Mouse (Mus musculus) MEL (cell line): Measurements from ENCODE around the gene Aspa. TPM values are rescaled to one million over a fixed set of nuclear protein-coding genes. Genes with fewer than 3 reads are reported as not detected.

Source experiments
- DNase-seq: peaks from one replicate; pipeline ENCODE4 v3.0.0; 2011; ENCODE audit warnings: low read depth, low spot score
- H3K27ac ChIP-seq: 2 replicates; pipeline ENCODE4 v1.5.1; 2012; ENCODE audit warnings: low read depth, mild to moderate bottlenecking, control low read depth, low read length, moderate library complexity; ENCODE audit not compliant: control insufficient read depth
- H3K27me3 ChIP-seq, 2 experiments: fragments of 150-350 bp in 1 of 2; sonication (generic) in 1 of 2; 2 replicates each; pipeline ENCODE4 v1.6.1; 2012; ENCODE audit warnings: low read length in 2 of 2, mild to moderate bottlenecking in 2 of 2, improper control_type of control experiment in 1 of 2, moderate library complexity in 1 of 2; ENCODE audit not compliant: insufficient read depth in 2 of 2, control insufficient read depth in 1 of 2
- H3K36me3 ChIP-seq, 2 experiments: 2 replicates each; pipeline ENCODE4 v1.6.1; 2012 to 2014; ENCODE audit warnings: low read length in 2 of 2, improper control_type of control experiment in 1 of 2, inconsistent platforms in 1 of 2, mild to moderate bottlenecking in 1 of 2; ENCODE audit not compliant: insufficient read depth in 2 of 2, control insufficient read depth in 1 of 2
- H3K4me1 ChIP-seq, 2 experiments: fragments of 150-350 bp in 1 of 2; sonication (generic) in 1 of 2; 2 replicates each; pipeline ENCODE4 v1.6.1; 2012; ENCODE audit warnings: low read length in 2 of 2, improper control_type of control experiment in 1 of 2, mild to moderate bottlenecking in 1 of 2; ENCODE audit not compliant: insufficient read depth in 2 of 2, control insufficient read depth in 1 of 2
- H3K4me3 ChIP-seq, 2 experiments: fragments of 150-350 bp in 1 of 2; sonication (generic) in 1 of 2; 2 replicates each; pipeline ENCODE4 v1.5.1; 2012; ENCODE audit warnings: low read depth in 2 of 2, low read length in 2 of 2, mild to moderate bottlenecking in 2 of 2, moderate library complexity in 2 of 2, control low read depth in 1 of 2, improper control_type of control experiment in 1 of 2; ENCODE audit not compliant: control insufficient read depth in 1 of 2, insufficient read depth in 1 of 2
- H3K79me2 ChIP-seq: 2 replicates; pipeline ENCODE4 v1.6.1; 2012; ENCODE audit warnings: mild to moderate bottlenecking, low read length, moderate library complexity; ENCODE audit not compliant: control insufficient read depth, poor library complexity, insufficient read depth
- H3K9ac ChIP-seq: 2 replicates; pipeline ENCODE4 v1.6.1; 2012; ENCODE audit warnings: low read depth, mild to moderate bottlenecking, control low read depth, low read length, moderate library complexity; ENCODE audit not compliant: control insufficient read depth, poor library complexity, severe bottlenecking
- H3K9me3 ChIP-seq: fragments of 150-350 bp; sonication (generic); replicated peaks from 2 replicates; pipeline ENCODE4 v1.6.1; 2012; ENCODE audit warnings: mild to moderate bottlenecking, low read length, improper control_type of control experiment, moderate library complexity; ENCODE audit not compliant: insufficient read depth
- BHLHE40 ChIP-seq: IDR thresholded peaks from 2 replicates; pipeline ENCODE4 v1.6.1; 2012; ENCODE audit warnings: low read depth, mild to moderate bottlenecking, inconsistent platforms, low read length, improper control_type of control experiment, borderline replicate concordance
- E2F4 ChIP-seq: IDR thresholded peaks from 2 replicates; pipeline ENCODE4 v1.6.1; 2011; ENCODE audit warnings: low read depth, low read length, improper control_type of control experiment, borderline replicate concordance
- ELF1 ChIP-seq: IDR thresholded peaks from 2 replicates; pipeline ENCODE4 v1.6.1; 2014; ENCODE audit warnings: low read depth, mild to moderate bottlenecking, inconsistent platforms, low read length, improper control_type of control experiment, moderate library complexity
- EP300 ChIP-seq, 2 experiments: IDR thresholded peaks; 2 replicates each; pipeline ENCODE4 v1.6.1; 2011; ENCODE audit warnings: improper control_type of control experiment in 2 of 2, low read length in 2 of 2, low read depth in 1 of 2, mild to moderate bottlenecking in 1 of 2
- ETS1 ChIP-seq: IDR thresholded peaks from 2 replicates; pipeline ENCODE4 v1.6.1; 2012; ENCODE audit warnings: low read depth, mild to moderate bottlenecking, inconsistent platforms, low read length, improper control_type of control experiment, moderate library complexity
- JUND ChIP-seq: IDR thresholded peaks from 2 replicates; pipeline ENCODE4 v1.6.1; 2011; ENCODE audit warnings: low read depth, mild to moderate bottlenecking, improper control_type of control experiment, low read length
- KAT2A ChIP-seq: conservative IDR thresholded peaks from 2 replicates; pipeline ENCODE4 v1.6.1; 2012; ENCODE audit warnings: low read depth, low read length, improper control_type of control experiment, inconsistent platforms
- MAFK ChIP-seq: IDR thresholded peaks from 2 replicates; pipeline ENCODE4 v1.6.1; 2011; ENCODE audit warnings: low read depth, mild to moderate bottlenecking, low read length, improper control_type of control experiment, borderline replicate concordance
- MAZ ChIP-seq: IDR thresholded peaks from 2 replicates; pipeline ENCODE4 v1.6.1; 2012; ENCODE audit warnings: low read depth, mild to moderate bottlenecking, inconsistent platforms, low read length, improper control_type of control experiment
- MEF2A ChIP-seq: IDR thresholded peaks from 2 replicates; pipeline ENCODE4 v1.6.1; 2014; ENCODE audit warnings: low read depth, mild to moderate bottlenecking, inconsistent platforms, low read length, improper control_type of control experiment; ENCODE audit not compliant: poor library complexity, insufficient replicate concordance, severe bottlenecking; ENCODE audit errors: extremely low read depth
- MYC ChIP-seq: IDR thresholded peaks from 2 replicates; pipeline ENCODE4 v1.6.1; 2011; ENCODE audit warnings: low read depth, mild to moderate bottlenecking, low read length, improper control_type of control experiment, moderate library complexity
- NELFE ChIP-seq: IDR thresholded peaks from 2 replicates; pipeline ENCODE4 v1.6.1; 2011; ENCODE audit warnings: low read depth, low read length, improper control_type of control experiment
- POLR2A ChIP-seq, 2 experiments: IDR thresholded peaks; 2 replicates each; pipeline ENCODE4 v1.6.1; 2011 to 2012; ENCODE audit warnings: low read length in 2 of 2, mild to moderate bottlenecking in 2 of 2, control low read depth in 1 of 2, improper control_type of control experiment in 1 of 2, low read depth in 1 of 2, moderate library complexity in 1 of 2; ENCODE audit not compliant: control insufficient read depth in 1 of 2, insufficient read depth in 1 of 2, poor library complexity in 1 of 2
- POLR2AphosphoS2 ChIP-seq: IDR thresholded peaks from 2 replicates; pipeline ENCODE4 v1.6.1; 2011; ENCODE audit warnings: low read length, improper control_type of control experiment
- RAD21 ChIP-seq: IDR thresholded peaks from 2 replicates; pipeline ENCODE4 v1.6.1; 2011; ENCODE audit warnings: mild to moderate bottlenecking, low read depth, low read length, improper control_type of control experiment
- RCOR1 ChIP-seq: IDR thresholded peaks from 2 replicates; pipeline ENCODE4 v1.6.1; 2012; ENCODE audit warnings: low read depth, mild to moderate bottlenecking, inconsistent platforms, low read length, improper control_type of control experiment
- SIN3A ChIP-seq: IDR thresholded peaks from 2 replicates; pipeline ENCODE4 v1.6.1; 2012; ENCODE audit warnings: low read length, improper control_type of control experiment, inconsistent platforms
- TBP ChIP-seq: IDR thresholded peaks from 2 replicates; pipeline ENCODE4 v1.8.0; 2011; ENCODE audit warnings: low read depth, low read length, improper control_type of control experiment
- TCF12 ChIP-seq: IDR thresholded peaks from 2 replicates; pipeline ENCODE4 v1.6.1; 2014; ENCODE audit warnings: low read depth, mild to moderate bottlenecking, inconsistent platforms, low read length, improper control_type of control experiment, moderate library complexity
- USF1 ChIP-seq: IDR thresholded peaks from 2 replicates; pipeline ENCODE4 v1.6.1; 2014; ENCODE audit warnings: low read depth, mild to moderate bottlenecking, inconsistent platforms, low read length, improper control_type of control experiment, moderate library complexity
- ZMIZ1 ChIP-seq: IDR thresholded peaks from 2 replicates; pipeline ENCODE4 v1.6.1; 2012; ENCODE audit warnings: low read depth, mild to moderate bottlenecking, inconsistent platforms, low read length, improper control_type of control experiment, moderate library complexity
- ZNF384 ChIP-seq: IDR thresholded peaks from 2 replicates; pipeline ENCODE4 v1.6.1; 2012; ENCODE audit warnings: low read depth, mild to moderate bottlenecking, inconsistent platforms, low read length, improper control_type of control experiment
- polyA plus RNA-seq, 2 experiments: library from polyadenylated mRNA; stranded (reverse) in 1 of 2; unstranded in 1 of 2; fragments of >175 nt in 1 of 2; fragments of >200 nt in 1 of 2; gene quantifications; 2 replicates each; pipeline versions ENCODE4 v1.2.1 to v1.2.4; 2012; ENCODE audit warnings: low replicate concordance in 2 of 2, low read depth in 1 of 2; ENCODE audit not compliant: insufficient read length in 2 of 2, insufficient read depth in 1 of 2, missing spikeins in 1 of 2
- total RNA-seq: library from RNA; depleted of rRNA; stranded (reverse); fragments of 300-350 nt; gene quantifications from 2 replicates; pipeline ENCODE4 v1.2.3, GENCODE M21; 2012

The Aspa gene
- total and polyA plus RNA-seq, 3 experiments = 0.28 to 1.3 TPM; not detected in 1

DNA sequence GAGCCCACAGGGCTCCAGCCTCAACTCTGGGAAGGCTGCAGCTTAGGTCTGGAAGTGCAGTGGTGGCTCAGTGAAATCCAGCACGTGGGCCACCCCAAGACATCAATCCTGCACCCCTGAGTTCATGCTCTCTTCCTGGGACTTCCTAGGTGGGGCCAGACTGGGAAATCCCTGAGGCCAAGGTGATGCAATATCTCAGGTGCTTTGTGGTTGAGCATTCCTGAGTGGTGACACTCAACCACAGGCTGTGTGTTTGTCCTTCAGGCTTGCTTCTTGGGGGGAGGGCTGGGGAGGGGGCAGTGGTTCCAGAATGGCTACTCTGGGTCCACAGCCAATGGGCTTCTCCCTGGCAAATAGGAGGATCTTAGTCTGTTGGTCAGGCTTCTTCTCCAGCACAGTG lies 45.5 kb downstream of the Aspa start:
- H3K9me3 ChIP-seq = no peaks in the 10 kb centered on the region
- no peaks in the 10 kb centered on the region for H3K79me2 ChIP-seq
- no peaks in the 10 kb centered on the region for H3K4me1 ChIP-seq
- no peaks in the 10 kb centered on the region for H3K36me3 ChIP-seq
- H3K27ac ChIP-seq = no peak overlapping the region
- TF ChIP-seq TCF12 = no peak
- TF ChIP-seq E2F4 = no peak
- TF ChIP-seq EP300 (IDR thresholded peaks at IDR 0.05; ENCODE audit: low read depth in 1 of 2, low read length in 2 of 2) = no peak
- TF ChIP-seq, all 39 proteins: peak for 0
- H3K9ac ChIP-seq = no peak overlapping the region
- H3K27me3 ChIP-seq = no peaks in the 10 kb centered on the region
- H3K4me3 ChIP-seq = no peak overlapping the region
- no peak for DNase-seq

DNA sequence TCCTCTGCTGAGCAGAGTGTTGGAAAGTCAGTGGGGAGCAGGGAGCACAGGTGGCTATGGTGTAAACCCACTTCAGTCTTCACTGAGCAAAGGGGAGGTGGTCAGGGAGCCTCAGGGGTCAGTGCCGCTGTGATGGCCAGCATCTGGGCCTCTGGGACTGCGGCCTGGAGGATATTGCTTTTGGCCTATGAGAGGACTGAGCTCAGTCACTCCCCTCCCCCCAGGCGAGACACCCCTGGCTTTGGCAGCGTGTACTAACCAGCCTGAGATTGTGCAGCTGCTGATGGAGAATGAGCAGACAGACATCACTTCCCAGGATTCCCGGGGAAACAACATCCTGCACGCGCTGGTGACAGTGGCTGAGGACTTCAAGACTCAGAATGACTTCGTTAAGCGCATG lies 46.0 kb downstream of the Aspa start:
- no peak for TF ChIP-seq ZNF384
- TF ChIP-seq JUND = no peak
- TF ChIP-seq MYC = no peak
- no peak for TF ChIP-seq MAFK
- no peak for TF ChIP-seq USF1
- TF ChIP-seq BHLHE40 = no peak
- no peak for TF ChIP-seq ZMIZ1
- TF ChIP-seq RAD21 = no peak
- no peak for TF ChIP-seq MEF2A
- TF ChIP-seq SIN3A = no peak
- TF ChIP-seq ELF1 = no peak
- TF ChIP-seq NELFE = no peak
- no peak for TF ChIP-seq KAT2A
- no peak for TF ChIP-seq POLR2AphosphoS2
- no peak for TF ChIP-seq RCOR1
- no peak for TF ChIP-seq POLR2A (IDR thresholded peaks at IDR 0.05; ENCODE audit: control insufficient read depth in 1 of 2, insufficient read depth in 1 of 2, low read depth in 1 of 2, low read length in 2 of 2, poor library complexity in 1 of 2)
- TF ChIP-seq MAZ = no peak
- TF ChIP-seq ETS1 = no peak
- TF ChIP-seq TBP = no peak
- no peak for DNase-seq

More for the DNA sequence above, 46.0 kb downstream of the Aspa start:
- H3K36me3 ChIP-seq = no peaks in the 10 kb centered on the region
- H3K27ac ChIP-seq = no peak overlapping the region
- no peaks in the 10 kb centered on the region for H3K9me3 ChIP-seq
- no peak overlapping the region for H3K4me3 ChIP-seq
- H3K27me3 ChIP-seq = no peaks in the 10 kb centered on the region
- no peaks in the 10 kb centered on the region for H3K4me1 ChIP-seq
- no peak overlapping the region for H3K9ac ChIP-seq
- H3K79me2 ChIP-seq = no peaks in the 10 kb centered on the region
